Mouse (Mus musculus) small intestine, adult 2 months (tissue): ENCODE measurements around the gene Ccdc6.

Experiments used
- CTCF ChIP-seq: fragments of 200-500 bp; IDR thresholded peaks from 2 replicates; pipeline ENCODE4 v1.5.1; 2012; ENCODE audit warnings: low read depth, mild to moderate bottlenecking, control low read depth, inconsistent platforms, low read length, moderate library complexity, mixed read lengths; ENCODE audit not compliant: insufficient replicate concordance, insufficient read length; ENCODE audit errors: extremely low read depth
- POLR2A ChIP-seq: fragments of 200-500 bp; IDR thresholded peaks from 2 replicates; pipeline ENCODE4 v1.6.1; 2012; ENCODE audit warnings: low read depth, mild to moderate bottlenecking, control low read depth, inconsistent platforms, low read length, moderate library complexity

DNA sequence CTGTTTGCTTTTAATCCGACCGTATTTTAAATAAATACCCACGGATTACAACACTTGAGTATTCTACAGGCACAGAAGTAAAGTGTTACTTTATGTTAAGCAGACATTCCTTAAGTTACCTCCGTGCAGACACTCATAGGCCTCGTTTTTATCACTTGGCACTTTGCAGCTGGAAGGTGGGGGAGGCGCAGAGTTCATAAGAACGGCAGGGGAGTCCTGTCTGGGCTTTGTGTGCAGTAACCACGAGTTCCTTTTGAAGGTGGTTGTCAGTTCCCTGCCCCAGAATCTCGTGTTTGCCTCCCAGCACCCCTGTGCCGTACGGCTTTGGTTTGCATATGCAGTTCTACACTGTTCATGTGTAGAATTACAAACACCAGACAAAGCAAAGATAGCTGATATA, 70.7 kb downstream of the Ccdc6 start:
- TF ChIP-seq CTCF (no peak), POLR2A (no peak)
